Mouse (Mus musculus) bone marrow macrophage, adult 2 months (primary cell): Measurements from ENCODE around the gene Umad1. TPM values are rescaled to one million over a fixed set of nuclear protein-coding genes. Genes with fewer than 3 reads are reported as not detected.

Experiments
- H3K27ac ChIP-seq: 2 replicates; pipeline ENCODE4 v1.5.1; 2012; ENCODE audit warnings: low read depth, low read length; ENCODE audit not compliant: insufficient read depth
- H3K4me1 ChIP-seq: 2 replicates; pipeline ENCODE4 v1.6.1; 2012; ENCODE audit warnings: low read length; ENCODE audit not compliant: control insufficient read depth, insufficient read depth
- H3K4me3 ChIP-seq: 2 replicates; pipeline ENCODE4 v1.5.1; 2012; ENCODE audit warnings: mild to moderate bottlenecking, low read length, moderate library complexity; ENCODE audit not compliant: insufficient read depth
- CTCF ChIP-seq: IDR thresholded peaks from 2 replicates; pipeline ENCODE4 v1.5.1; 2012; ENCODE audit warnings: low read depth, mild to moderate bottlenecking, low read length, moderate library complexity
- POLR2A ChIP-seq: IDR thresholded peaks from 2 replicates; pipeline ENCODE4 v1.6.1; 2012; ENCODE audit warnings: mild to moderate bottlenecking, low read depth, low read length, borderline replicate concordance
- polyA plus RNA-seq: library from polyadenylated mRNA; stranded (reverse); fragments of >200 nt; gene quantifications from 2 replicates; pipeline ENCODE4 v1.2.4, GENCODE M21; 2012; ENCODE audit not compliant: missing spikeins, insufficient read depth, insufficient read length

Gene Umad1
- polyA plus RNA-seq, 1 experiment = 16.0 TPM

GRCm38 (mm10) chr6:8486391-8487043 lies 227.4 kb downstream of the Umad1 start:
- Histone ChIP-seq H3K4me1 (no peaks in the 10 kb centered on the region), H3K27ac (no peak overlapping the region), H3K4me3 (no peak overlapping the region)
- TF ChIP-seq CTCF = no peak
- no peak for TF ChIP-seq POLR2A

- H3K4me1 ChIP-seq = no peaks in the 10 kb centered on the region
- H3K27ac ChIP-seq = no peak overlapping the region
- no peak overlapping the region for H3K4me3 ChIP-seq
- TF ChIP-seq POLR2A (no peak), CTCF (no peak)
Measured at GRCm38 (mm10) chr6:8487044-8487853, 228.2 kb downstream of the Umad1 start.

- no peak for TF ChIP-seq CTCF
- TF ChIP-seq POLR2A = no peak
- Histone ChIP-seq H3K4me3 (no peak overlapping the region), H3K27ac (no peak overlapping the region), H3K4me1 (no peaks in the 10 kb centered on the region)
Measured at GRCm38 (mm10) chr6:8488249-8488648, 229.2 kb downstream of the Umad1 start.

- H3K4me1 ChIP-seq = peaks cover under 1% of the 10 kb centered on the region
- no peak overlapping the region for H3K27ac ChIP-seq
- TF ChIP-seq POLR2A = no peak
- TF ChIP-seq CTCF = no peak
- no peak overlapping the region for H3K4me3 ChIP-seq
Measured at GRCm38 (mm10) chr6:8489266-8489665, 230.2 kb downstream of the Umad1 start.

- no peak for TF ChIP-seq CTCF
- no peak for TF ChIP-seq POLR2A
- Histone ChIP-seq H3K4me3 (no peak overlapping the region), H3K27ac (no peak overlapping the region), H3K4me1 (peaks cover 6% of the 10 kb centered on the region)
Measured at GRCm38 (mm10) chr6:8489938-8490585, 231.0 kb downstream of the Umad1 start.

GRCm38 (mm10) chr6:8492248-8492647 lies 233.2 kb downstream of the Umad1 start:
- H3K27ac ChIP-seq = no peak overlapping the region
- TF ChIP-seq CTCF (no peak), POLR2A (no peak)
- peaks cover 11% of the 10 kb centered on the region for H3K4me1 ChIP-seq
- H3K4me3 ChIP-seq = no peak overlapping the region

GRCm38 (mm10) chr6:8495109-8495826 lies 236.2 kb downstream of the Umad1 start:
- no peak for TF ChIP-seq POLR2A
- no peak for TF ChIP-seq CTCF
- Histone ChIP-seq H3K27ac (peak overlapping the region; percentile 25), H3K4me1 (peaks cover 11% of the 10 kb centered on the region)

GRCm38 (mm10) chr6:8495827-8496222 lies 236.7 kb downstream of the Umad1 start:
- no peak overlapping the region; the same call in 1 of the 2 replicates for H3K4me3 ChIP-seq
- no peak for TF ChIP-seq CTCF
- TF ChIP-seq POLR2A = no peak
- H3K27ac ChIP-seq = peak overlapping the region; percentile 25
- H3K4me1 ChIP-seq = peaks cover 11% of the 10 kb centered on the region

More at GRCm38 (mm10) chr6:8495109-8495826, 236.2 kb downstream of the Umad1 start:
- peak overlapping the region; percentile 4 for H3K4me3 ChIP-seq

GRCm38 (mm10) chr6:8497234-8497867 lies 238.3 kb downstream of the Umad1 start:
- Histone ChIP-seq H3K4me3 (no peak overlapping the region), H3K27ac (no peak overlapping the region), H3K4me1 (peaks cover 11% of the 10 kb centered on the region)
- TF ChIP-seq POLR2A = no peak
- no peak for TF ChIP-seq CTCF
